Mouse (Mus musculus) heart, adult 8-10 months (tissue): ENCODE results near the gene Atp5j. TPM values are rescaled to one million over a fixed set of nuclear protein-coding genes. Genes with fewer than 3 reads are reported as not detected.

ENCODE experiments used
- DNase-seq: peaks from one replicate; pipeline ENCODE4 v3.0.0; 2022; ENCODE audit warnings: low spot score
- total RNA-seq, 4 experiments: library from RNA; stranded (reverse); gene quantifications; 2 replicates each; pipeline ENCODE4 v1.2.4; 2022

Atp5j gene
- total RNA-seq: 1,000 to 10,000 TPM; 1,420 to 1,989 (median 1,699) TPM

DNA sequence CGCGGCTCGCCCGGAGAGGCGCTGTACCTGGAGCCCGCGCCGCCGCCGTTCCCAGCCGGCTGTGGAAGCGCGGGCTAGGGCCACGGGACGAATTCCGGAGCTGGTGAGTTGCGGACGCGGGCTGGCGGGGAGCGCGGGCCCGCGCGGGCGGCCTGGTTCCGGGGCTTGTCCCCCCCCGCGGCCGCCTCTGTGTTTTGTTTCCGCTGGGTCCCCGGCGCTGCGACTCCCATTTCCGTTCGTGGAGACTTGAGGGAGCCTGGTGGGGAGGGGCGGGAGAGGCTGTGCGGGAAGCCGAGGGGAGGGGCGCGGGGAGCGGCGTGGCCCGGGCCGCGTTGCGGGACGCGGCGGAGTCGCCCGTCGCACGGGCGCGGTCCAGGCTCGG is at the start of gene Atp5j:
Gene Atp5j (minus strand): TSS at position 185 of the 382 bp plus-strand sequence.
- peak; percentile 83 for DNase-seq

DNA sequence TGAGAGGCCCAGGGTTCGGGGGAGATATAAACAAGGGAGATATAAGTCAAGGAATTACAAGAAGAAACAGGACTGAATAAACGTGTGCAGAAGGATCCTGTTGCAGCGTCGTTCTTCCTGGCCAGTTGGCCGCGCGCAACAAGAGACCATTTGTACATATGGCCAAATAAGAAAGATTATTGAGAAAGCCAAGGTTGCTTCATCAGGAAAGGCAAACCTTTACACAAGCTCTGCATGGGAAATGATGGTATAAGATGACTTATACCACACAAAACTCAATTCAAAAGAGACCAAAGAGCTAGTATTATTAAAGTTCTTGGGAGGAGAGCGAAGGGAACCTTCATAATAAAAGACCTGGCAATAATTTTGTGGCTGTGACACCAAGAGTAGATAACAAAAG is 49.1 kb upstream of the Atp5j start:
- DNase-seq: no peak

DNA sequence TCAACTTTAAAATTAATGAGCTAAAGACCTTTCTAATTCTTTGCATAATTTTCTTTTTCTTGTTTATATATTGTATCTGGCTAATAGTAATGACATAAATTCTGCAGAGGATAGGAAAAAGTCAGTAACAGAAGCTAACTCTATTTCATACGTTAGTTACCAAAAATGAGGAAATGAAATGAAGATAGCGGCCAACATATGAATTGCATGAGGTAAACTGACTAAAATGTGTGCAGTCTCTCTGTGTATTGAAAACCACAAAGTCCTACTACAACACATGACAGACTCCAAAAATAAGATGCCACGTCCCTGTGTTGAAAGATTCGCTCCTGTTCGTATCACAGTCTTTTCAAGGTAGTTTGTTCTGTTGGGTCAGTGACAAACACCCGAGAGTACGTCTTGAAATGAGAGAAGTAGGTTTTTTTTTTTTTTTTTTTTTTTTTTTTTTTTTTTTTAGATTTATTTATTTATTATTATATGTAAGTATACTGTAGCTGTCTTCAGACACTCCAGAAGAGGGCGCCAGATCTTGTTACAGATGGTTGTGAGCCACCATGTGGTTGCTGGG is 46.4 kb upstream of the Atp5j start:
- no peak for DNase-seq

DNA sequence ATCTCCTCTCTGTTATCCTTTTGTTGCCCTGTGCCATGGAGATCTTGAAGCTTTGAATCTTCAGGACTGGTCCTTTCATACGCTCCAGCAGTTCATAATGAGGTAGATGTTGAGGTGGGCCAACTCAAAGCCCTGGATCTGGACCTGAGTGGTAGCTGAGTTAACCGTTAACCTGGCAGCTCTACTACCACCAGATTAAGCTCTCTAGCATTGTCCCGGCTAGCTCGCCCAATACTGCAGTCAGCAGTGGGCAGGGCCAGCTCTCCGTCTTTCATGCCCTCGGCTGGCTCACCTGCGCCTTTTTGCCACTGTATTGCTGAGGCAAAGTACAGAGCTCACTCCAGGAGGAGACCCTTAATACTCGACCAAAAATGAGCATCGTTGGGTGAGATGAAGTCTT is 45.7 kb upstream of the Atp5j start:
- no peak for DNase-seq

DNA sequence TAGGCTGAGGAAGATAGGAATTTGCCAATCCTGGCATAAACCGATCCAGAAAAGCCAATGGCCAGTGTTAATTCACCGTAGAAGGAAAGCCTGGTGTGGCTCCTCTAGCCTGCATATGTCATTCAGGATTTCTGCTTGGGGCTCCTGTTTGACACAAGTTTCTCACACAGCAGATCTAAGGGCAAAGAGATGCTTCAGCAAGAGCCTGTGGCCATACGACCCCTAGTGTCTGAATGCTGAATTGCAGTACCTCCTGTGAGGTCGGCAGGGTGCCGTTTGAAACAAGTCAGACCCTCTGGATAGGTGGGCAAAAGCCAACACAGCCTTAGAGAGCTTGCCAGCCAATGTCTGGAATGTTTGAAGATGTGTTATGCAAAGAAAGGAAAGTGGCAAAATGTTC is 43.7 kb upstream of the Atp5j start:
- DNase-seq: peak; percentile 66

DNA sequence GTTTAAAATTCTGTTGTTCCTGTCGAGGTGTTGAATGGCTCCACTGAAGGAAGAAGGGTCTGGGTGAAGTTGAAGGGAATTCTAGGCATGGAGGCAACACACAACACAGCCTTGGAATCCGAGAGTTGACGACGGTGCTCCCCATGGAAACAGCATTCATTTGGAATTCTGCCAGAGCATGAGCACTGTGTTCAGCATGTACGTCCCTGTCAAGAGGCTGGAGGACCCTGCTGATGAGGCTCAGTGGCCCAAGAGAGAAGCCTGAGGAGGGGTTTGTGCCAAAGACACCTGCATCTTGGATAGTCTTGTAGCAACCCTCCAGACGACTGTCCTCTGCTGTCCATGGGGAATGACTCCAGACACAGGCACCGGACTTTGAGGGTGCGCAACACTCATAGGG is 40.7 kb upstream of the Atp5j start:
- DNase-seq: no peak

DNA sequence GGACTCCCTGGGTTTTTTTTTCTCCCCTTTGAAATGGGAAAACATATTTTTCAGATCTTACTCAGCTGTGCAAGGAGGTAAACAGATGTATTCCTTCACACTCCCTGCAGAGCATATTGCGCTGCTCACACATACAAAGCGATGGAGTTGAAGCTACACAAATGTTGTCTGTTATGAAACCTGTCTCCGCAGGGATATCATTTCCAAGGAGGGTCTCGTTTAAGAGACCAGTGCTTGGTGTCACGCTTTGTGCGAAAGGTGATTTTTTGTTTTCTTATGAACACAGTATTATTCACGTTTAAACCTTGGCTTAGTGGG is 40.3 kb upstream of the Atp5j start:
- no peak for DNase-seq

DNA sequence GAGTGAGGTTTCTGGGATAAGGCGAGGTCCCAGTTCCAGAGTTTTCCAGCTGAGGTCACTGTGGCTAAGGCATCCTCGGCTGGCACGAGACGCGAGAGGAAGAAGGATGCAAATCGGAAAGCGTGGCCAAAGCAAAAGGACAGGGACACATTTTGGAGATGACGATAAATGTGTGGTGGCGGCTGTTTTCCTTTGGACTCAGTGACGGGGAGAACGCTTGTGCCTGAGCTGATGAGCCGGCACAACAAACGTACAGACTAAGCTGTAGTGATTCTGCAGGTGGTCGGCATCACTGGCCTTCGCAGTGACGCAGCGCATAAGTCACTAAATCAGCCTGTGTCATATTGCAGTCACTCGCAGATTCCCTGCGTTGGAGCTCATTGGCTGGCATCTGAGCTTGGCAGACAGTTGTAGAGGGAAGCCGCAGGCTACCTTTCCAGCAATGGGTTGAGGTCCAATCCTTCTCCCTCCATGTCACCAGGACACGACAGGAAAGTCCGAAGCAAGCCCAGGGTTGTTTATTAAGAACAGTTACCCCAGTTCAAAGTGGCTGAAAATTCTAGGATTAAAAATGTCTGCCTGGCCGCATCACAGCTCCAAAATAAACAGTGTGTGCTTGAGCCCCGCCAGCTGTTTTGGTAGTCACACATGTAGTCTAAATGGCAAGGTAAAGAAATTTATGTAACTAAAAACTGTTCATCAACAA is 39.7 kb upstream of the Atp5j start:
- DNase-seq: no peak

DNA sequence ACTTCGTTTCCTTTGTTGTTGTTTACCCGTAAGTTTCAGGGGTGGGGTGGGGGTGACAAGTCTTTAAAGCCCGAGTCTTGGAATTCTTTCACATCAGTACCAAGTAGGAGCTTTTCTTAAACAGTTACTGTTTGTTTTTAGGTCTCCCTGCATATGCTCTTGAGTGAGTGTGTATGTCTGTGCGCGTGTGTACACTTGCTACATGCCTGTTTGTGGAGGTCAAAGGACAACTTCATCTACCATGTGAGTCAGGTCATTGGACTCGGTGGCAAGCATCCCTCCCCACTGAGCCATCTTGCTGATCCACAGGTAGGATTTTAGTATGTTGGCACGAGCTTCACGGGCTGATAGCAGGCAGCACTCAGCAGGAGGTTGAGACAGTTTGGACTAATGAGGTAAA is 38.4 kb upstream of the Atp5j start:
- no peak for DNase-seq

DNA sequence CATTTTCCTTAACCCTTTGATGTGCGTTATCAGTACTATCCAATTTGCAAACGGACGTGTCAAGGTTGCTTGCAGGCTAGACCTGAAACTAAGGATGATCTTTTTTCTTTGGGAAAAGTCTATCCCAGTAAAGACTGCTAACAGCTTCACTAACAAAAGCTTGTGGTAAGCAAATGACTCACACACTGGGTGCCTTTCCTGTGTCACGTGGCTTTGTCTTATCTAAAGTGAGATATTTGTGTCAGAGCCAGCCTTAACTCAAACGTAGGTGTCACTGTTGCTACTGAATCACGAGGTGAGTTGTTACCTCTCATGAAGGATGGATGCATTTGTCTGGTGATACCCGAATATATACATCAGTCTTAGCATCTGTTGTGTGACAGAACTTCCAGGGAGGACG is 29.2 kb upstream of the Atp5j start:
- DNase-seq: no peak

DNA sequence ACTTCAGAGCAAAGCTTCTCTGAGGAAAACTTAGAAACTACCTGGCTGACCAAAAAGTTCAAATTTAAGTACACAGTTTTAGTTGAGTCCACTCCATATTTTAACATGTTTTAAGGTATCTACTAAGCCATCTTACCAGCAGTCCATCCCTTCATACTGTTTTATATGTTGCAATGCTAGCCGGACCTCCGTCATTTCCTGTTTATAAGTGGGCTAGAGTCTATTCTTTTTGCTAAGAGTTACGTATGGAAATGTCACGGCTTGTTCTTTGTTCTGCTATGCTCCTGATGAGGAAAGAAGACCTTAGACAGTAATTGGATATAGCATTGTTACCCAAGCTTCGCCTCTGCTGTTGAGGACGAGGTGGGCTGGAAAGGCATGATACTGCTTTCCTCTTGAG is 18.1 kb upstream of the Atp5j start:
- DNase-seq: no peak

DNA sequence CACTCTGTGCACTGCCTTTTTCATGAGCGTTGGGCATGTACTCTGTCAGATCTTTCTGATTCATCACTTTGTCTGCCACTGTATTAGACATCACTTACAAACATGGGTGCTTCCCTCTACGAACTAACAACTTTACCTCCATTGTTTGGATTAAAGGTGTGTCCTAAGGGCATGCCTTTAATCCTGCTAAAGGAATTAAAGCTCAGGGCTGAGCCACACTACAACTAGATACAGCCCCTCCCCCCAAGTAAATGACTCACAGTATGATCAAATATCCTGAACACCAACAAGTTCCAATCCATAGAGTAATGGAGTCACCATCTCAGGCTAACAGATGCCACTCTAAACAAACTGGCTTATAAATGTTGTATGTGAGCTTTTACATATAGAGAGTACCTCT is 3.2 kb upstream of the Atp5j start:
- DNase-seq: no peak

DNA sequence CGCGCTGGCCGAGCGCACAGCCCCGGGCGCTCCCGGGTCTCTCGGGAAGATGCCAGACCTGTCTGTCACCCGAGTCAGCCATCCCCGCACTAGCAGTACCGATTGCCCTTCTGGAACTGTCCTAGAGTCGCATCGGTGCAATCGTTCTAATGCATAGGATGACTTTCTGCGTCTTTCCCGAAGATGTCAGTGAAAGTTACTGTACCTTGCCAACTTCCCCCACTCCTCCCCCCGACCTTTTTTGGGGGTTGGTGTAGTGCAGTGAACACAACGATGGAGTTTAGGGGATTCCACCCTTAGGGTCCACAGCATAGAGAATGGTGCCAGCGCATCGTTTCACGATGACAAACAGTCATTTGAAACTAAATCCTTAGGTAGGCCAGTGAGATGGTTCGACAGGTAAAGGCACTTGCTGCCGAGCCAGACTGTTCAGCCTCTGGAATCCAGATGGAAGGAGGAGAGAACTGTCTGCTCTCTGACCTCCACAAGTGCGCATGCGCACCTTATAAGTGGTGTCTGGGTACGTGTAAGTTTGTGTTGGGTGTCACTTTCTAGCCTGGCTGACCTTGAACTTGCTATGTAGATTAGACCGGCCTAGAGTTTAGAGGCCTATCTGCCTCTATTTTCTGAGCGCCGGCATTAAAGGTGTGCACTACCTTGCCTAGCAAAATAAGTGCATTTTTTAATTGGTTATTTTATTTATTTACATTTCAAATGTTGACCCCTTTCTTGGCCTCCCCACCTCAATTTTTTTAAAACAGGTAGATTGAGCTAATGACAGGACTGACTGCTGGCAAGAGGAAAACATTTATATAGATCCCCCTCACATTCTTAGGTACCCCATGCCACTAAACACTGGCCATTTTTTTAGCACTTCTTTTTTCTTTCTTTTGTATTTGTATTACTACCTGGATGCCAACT is 658 bp upstream of the Atp5j start:
- peak; percentile 66 for DNase-seq

DNA sequence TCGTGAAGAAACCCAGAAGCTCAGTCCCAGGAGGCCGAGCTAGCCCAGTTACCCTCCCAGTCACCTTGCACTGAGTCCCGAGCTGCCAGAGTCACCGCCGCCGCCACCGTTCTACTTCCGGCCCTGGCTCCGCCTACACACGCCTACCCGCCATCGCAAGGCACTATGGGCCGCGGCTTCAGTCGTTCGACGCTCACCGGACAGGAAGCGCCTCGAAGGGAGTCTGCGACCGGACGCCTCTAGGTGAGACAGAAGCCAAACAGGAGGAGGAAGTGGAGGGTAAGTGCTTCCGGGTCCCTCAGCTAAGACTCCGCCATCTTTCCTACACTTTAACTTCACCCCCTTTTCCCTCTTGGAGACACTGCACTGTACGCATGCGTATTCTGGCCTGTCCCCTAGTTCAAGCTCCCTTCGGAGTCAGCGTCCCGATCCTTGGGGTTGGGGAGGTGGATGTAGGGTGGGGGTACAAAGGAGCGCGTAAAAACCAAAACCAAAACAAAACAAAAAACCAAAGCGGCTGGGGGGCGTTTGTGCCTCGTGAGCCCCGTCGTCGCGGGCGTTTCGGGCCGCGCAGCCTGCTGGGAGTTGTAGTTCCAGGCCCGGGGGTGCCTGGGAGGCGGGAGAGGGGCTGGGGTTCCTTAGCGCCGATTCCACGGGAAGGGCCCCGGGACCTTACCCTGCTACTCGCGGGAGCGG is 532 bp downstream of the Atp5j start, which contains the start of gene Gabpa:
Gene Gabpa (plus strand): TSS at position 181 of the 696 bp plus-strand sequence.
- DNase-seq: peak; percentile 93

DNA sequence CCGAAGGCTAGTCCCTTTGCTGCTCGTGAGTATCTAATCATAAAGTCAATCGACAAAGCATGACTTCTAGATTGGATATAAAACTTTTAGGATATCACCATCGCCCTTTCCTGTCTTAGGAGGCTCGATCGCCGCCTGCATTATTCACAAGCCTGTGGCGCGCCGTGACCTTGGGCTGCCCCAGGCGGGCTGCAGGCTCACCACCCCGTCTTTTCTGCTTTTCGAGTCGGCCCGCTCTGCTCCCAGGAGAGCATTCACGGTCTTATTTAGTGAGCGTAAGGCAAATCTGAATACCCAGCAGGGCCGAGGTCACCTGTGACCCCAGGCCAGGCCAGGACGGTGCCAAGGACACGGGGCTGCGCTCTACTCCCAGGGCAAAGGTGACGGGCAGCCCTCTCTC is 1.1 kb downstream of the Atp5j start:
- DNase-seq: no peak

DNA sequence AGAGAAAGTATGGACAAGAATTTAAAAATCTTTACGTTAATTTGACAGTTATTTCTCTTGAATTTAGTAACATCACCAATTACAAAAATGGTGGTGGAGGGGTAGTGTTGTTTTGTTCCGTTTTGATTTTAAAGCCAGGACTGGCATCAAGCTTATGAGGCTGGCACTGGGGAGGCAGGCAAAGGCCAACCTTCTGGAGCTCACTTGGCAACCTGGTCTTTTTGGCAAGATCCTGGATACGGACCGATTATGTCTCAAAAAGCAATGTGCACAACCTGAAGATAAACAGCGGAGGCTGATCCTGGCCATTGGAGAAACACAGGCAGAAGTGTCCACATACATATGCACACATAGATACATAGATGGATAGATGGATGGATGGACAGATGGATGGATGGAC is 2.7 kb downstream of the Atp5j start:
- DNase-seq: no peak

DNA sequence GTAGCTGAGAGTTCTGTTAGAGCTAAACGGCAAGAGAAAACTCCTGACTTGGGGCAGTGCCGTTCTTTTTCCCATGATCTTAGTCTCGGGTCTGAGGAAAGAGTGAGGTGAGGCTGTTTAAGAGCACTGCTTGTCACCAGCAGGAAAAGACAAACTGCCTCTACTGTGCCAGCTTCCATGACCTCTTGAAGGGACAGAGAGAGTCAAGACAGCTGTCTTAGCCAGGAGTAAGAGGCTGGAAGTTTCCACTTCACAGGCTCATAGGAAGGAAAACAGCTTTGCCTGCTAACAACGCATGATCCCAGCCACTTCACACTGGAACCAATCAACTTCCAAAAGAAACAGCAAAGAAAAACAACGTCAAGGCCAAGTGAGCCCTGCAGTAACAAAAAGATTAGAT is 3.7 kb downstream of the Atp5j start:
- DNase-seq: no peak

DNA sequence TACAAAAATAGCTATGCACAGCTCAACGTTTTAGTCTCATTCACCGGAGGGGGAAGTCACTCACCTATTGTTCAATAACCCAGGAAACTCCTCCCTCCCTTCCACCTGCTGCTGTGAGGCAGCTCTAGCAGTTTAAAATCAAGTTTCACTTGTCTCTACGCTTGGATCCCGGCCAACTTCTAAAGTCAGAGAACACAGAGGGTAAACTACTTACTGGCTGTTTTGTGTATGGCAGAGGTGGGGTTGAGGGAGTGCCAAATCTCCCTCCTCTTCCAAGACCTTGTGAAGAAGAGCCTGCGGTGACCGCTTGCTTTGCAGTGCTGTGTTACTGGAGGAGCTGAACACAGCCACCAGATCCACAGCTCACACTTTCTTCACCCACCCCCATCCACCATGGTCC is 10.4 kb downstream of the Atp5j start:
- DNase-seq: peak; percentile 85

DNA sequence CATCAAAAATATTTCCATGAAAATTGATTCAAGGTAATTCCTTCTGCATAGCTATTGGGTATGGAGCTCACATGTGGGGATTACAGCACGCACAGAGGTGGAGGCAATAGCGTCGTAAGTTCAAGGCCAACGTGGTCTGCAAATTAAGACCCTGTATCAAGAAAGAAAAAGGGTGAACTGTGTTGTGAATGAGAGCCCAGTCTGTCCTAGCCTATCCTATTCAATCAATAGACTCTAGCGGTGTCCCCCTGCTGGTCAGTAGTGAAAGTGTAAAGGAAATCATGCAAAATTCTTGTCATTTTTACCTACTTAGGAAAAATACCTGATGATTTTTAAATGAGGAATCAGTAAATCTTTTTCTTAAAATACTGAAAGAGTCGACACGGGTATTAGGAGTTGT is 18.0 kb downstream of the Atp5j start:
- DNase-seq: peak; percentile 49

DNA sequence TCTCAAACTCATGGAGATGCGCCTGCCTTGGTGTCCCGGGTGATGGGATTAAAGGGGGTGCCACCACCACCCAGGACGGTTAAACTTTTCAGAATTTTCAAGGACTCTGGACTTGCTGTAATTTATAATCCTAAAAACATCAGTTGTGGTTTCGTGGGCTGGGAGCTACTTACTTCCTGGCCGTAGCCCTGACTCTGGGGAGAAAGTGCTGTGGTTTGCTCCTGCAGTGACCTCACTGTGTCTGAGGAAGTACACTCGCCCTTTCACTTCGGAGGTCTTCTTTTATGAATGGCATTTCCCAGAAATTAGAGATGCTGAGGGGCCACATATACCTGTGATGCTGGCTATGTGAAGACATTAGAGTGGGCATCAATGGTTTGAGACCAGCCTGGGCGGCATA is 20.9 kb downstream of the Atp5j start:
- no peak for DNase-seq

DNA sequence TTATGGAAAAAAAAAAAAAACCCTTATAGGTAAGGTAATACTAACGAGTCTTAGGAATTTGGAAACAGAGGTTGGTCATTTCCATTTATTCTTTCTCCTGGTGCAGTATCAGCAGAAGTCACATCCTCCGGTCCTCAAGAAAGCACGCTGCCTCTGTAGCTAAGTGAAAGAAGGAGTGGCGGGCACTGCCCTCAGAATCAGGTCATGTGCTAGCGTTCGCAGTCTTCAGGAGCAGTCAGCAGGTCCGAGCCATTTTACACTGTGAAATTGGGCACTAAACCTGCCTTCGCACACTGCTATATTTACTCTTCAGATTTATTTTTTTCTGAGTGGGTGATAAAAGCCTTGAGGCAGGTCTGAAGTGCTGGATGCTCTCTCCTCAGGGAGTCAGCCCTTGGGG is 21.6 kb downstream of the Atp5j start:
- DNase-seq: no peak

DNA sequence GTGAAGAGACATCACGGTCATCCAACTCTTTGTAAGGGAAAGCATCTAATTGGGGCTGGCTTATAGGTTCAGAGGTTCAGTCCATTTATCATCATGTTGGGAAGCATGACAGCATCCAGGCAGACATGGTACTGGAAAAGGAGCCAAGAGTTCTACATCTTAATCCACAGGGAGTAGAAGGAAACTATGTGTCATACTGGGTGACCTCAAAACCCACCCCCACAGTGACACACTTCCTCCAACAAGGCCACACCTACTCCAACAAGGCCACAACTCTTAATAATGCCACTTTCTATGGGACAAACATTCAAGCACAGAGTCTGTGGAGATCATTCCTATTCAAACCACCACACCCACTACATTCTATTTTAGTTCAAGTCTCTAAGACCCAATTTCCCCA is 25.2 kb downstream of the Atp5j start:
- peak; percentile 48 for DNase-seq
